Comparison of ENCODE assay signal across 9 mouse cellular contexts in the genomic region with DNA sequence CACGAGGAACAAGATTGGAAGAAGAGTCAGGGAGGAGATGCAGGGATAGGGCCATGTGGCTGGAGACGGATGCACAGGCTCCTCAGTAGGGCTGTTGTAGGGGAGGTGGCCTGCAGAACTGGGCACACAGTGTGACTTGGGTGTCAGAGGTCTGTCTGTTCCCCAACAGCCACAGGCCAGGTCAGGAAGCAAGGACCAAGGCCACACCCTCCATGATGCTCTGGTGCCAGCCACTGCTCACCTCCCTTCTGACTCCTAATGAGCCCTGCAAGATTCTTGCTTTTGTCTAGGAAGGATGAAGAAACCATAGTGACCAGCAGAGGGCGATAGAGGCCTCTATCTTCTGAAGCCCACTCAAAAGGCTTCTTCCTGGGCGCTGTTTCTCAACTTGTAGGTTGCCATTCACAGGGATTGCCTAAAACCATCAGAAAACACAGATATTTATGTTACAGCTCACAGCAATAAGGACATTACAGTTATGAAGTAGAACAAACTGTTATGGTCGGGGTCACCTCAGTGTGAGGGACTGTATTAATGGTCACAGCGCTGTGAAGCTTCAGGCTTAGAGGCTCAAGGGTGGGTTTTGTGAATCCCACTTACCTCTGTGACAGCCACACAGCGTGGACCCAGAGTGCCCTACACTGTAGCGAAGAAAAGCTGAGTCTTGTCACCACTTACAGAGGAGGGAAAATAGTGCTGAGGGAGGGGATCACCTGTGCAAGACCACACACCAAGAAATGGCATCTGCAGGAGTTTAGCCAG. TPM values are rescaled to one million over a fixed set of nuclear protein-coding genes. Genes with fewer than 3 reads are reported as not detected.
DNase-seq lines count a peak whose midpoint lies in the region; ATAC-seq and TF ChIP-seq lines count a peak whose summit lies in the region.
"Had no signal": no experiment of that assay in that cellular context is flagged by ENCODE, and none has a peak within 500 bp of the region (broad histone marks: within the 10 kb centered on the region; RNA-seq: fewer than 3 reads in every experiment).

No protein-coding gene starts in this region.

- H3K27ac ChIP-seq in ES-E14 (ENCODE audit: insufficient read depth, low read depth, low read length, poor library complexity, severe bottlenecking): no peak overlapping the region
- H3K27ac ChIP-seq in kidney, postnatal 0 days: no peak overlapping the region
- no peak overlapping the region for H3K27ac ChIP-seq in lung, embryonic 16.5 days (ENCODE audit: low read length)
- H3K27ac ChIP-seq: heart, embryonic 15.5 days; stomach, embryonic 15.5 days had no signal

- DNase-seq in B cell, adult 2 months: peak; percentile 80 to 81
- peak; percentile 89 for DNase-seq in ES-E14 (ENCODE audit: low read depth, low spot score)
- peak; percentile 67 to 83 for DNase-seq in cerebellum, postnatal 25 days
- DNase-seq in gastrocnemius, postnatal 10 days: peak; percentile 53
- DNase-seq in kidney, postnatal 0 days (ENCODE audit: low spot score): peak; percentile 90
- DNase-seq in retina, embryonic 14.5 days (ENCODE audit: low spot score): peak; percentile 95

- no peaks in the 10 kb centered on the region for H3K9me3 ChIP-seq in ES-E14 (ENCODE audit: control insufficient read depth, insufficient read depth, low read depth, low read length)
- no peaks in the 10 kb centered on the region for H3K9me3 ChIP-seq in kidney, postnatal 0 days (replicated peaks; ENCODE audit: low read length)
- H3K9me3 ChIP-seq in lung, embryonic 16.5 days (ENCODE audit: control insufficient read depth, low read length): no peaks in the 10 kb centered on the region
- H3K9me3 ChIP-seq: heart, embryonic 15.5 days; stomach, embryonic 15.5 days had no signal

- H3K4me2 ChIP-seq in kidney, postnatal 0 days (ENCODE audit: low read length): no peak overlapping the region
- H3K4me2 ChIP-seq in lung, embryonic 16.5 days (ENCODE audit: low read depth, low read length): no peak overlapping the region
- H3K4me2 ChIP-seq: heart, embryonic 15.5 days; stomach, embryonic 15.5 days had no signal

- no peaks in the 10 kb centered on the region for H3K27me3 ChIP-seq in kidney, postnatal 0 days (ENCODE audit: insufficient read depth, low read length)
- H3K27me3 ChIP-seq in lung, embryonic 16.5 days (ENCODE audit: control insufficient read depth, insufficient read depth, low read depth, low read length): no peaks in the 10 kb centered on the region
- H3K27me3 ChIP-seq: heart, embryonic 15.5 days; stomach, embryonic 15.5 days had no signal

- H3K4me3 ChIP-seq in ES-E14 (ENCODE audit: insufficient read depth in 1 of 2, low read depth in 1 of 2, low read length in 2 of 2, poor library complexity in 1 of 2, severe bottlenecking in 1 of 2): no peak overlapping the region
- H3K4me3 ChIP-seq in kidney, postnatal 0 days (replicated peaks; ENCODE audit: low read depth, low read length): no peak overlapping the region
- H3K4me3 ChIP-seq in lung, embryonic 16.5 days (ENCODE audit: low read length): no peak overlapping the region
- H3K4me3 ChIP-seq: heart, embryonic 15.5 days; stomach, embryonic 15.5 days had no signal

- peaks cover 27% of the 10 kb centered on the region for H3K36me3 ChIP-seq in ES-E14 (ENCODE audit: control insufficient read depth, insufficient read depth, low read length, poor library complexity, severe bottlenecking)
- peaks cover 30% of the 10 kb centered on the region; the same call in 1 of the 2 replicates for H3K36me3 ChIP-seq in kidney, postnatal 0 days (ENCODE audit: insufficient read depth, low read length)
- peaks cover 45% of the 10 kb centered on the region for H3K36me3 ChIP-seq in lung, embryonic 16.5 days (ENCODE audit: control insufficient read depth, insufficient read depth, low read length)

- in situ Hi-C loops in ES-E14 (cut with MboI; ENCODE audit: low sequenced_read_pairs in 2 of 2, unreplicated experiment in 2 of 2): no loop called here

- 59% methylated on average over 8 of the region's 8 CpGs for WGBS in kidney, postnatal 0 days
- WGBS in lung, embryonic 16.5 days: 63% methylated on average over 8 of the region's 8 CpGs

- 0 out of 2 replicates have a peak, but pooled peaks have one; percentile 30 for ATAC-seq in kidney, postnatal 0 days (replicated peaks; ENCODE audit: low FRiP score, low read depth)
- peak; percentile 38; the same call in 1 of the 2 replicates for ATAC-seq in lung, embryonic 16.5 days (ENCODE audit: low read depth)

- no peaks in the 10 kb centered on the region for H3K4me1 ChIP-seq in ES-E14 (ENCODE audit: control insufficient read depth in 2 of 2, insufficient read depth in 2 of 2, low read length in 2 of 2, poor library complexity in 1 of 2)
- no peaks in the 10 kb centered on the region; the same call in 1 of the 2 replicates for H3K4me1 ChIP-seq in kidney, postnatal 0 days (replicated peaks; ENCODE audit: insufficient read depth, low read length)
- no peaks in the 10 kb centered on the region for H3K4me1 ChIP-seq in lung, embryonic 16.5 days (replicated peaks; ENCODE audit: control insufficient read depth, insufficient read depth, low read length)
- H3K4me1 ChIP-seq: stomach, embryonic 15.5 days had no signal

- TF ChIP-seq CTCF in kidney, postnatal 0 days (IDR thresholded peaks at IDR 0.05; ENCODE audit: low read depth): peak; percentile 87

- no peak overlapping the region for H3K9ac ChIP-seq in ES-E14 (ENCODE audit: insufficient read depth, low read depth, low read length, poor library complexity, severe bottlenecking)
- H3K9ac ChIP-seq in kidney, postnatal 0 days (ENCODE audit: low read depth, low read length): no peak overlapping the region
- H3K9ac ChIP-seq in lung, embryonic 16.5 days (ENCODE audit: low read length): no peak overlapping the region
- H3K9ac ChIP-seq: heart, embryonic 15.5 days; stomach, embryonic 15.5 days had no signal

TF ChIP-seq in ES-E14, 5 proteins besides CTCF, POLR2A, EP300 and RAD21:
- TF ChIP-seq HCFC1 (IDR thresholded peaks at IDR 0.05; ENCODE audit: borderline replicate concordance, insufficient read depth, low read length) (no peak), ZNF384 (IDR thresholded peaks at IDR 0.05; ENCODE audit: low read depth, low read length) (no peak), CHD2 (IDR thresholded peaks at IDR 0.05; ENCODE audit: low read depth, low read length) (no peak), MAFK (IDR thresholded peaks at IDR 0.05; ENCODE audit: insufficient read depth, low read depth, low read length) (no peak), ZC3H11A (IDR thresholded peaks at IDR 0.05; ENCODE audit: borderline replicate concordance, low read depth, low read length) (no peak)

RNA-seq across cellular contexts. Expression of gene 4933428G20Rik, which starts 23.6 kb away (rescaled TPM):
- total RNA-seq in ES-E14 (2012; rRNA removed): 0.36 and 0.63 TPM in 2 replicates
- total RNA-seq in gastrocnemius, postnatal 10 days (2021): not detected
- polyA plus RNA-seq in kidney, postnatal 0 days (2015; fragmentation: Nextera tagmentation; extraction: Ambion mirVana): 0.08 and 0.28 TPM in 2 replicates
- polyA plus RNA-seq in lung, embryonic 16.5 days (2015; fragmentation: Nextera tagmentation; extraction: Ambion mirVana): 0.74 and 0.87 TPM in 2 replicates
